Mouse (Mus musculus) ES-E14 (cell line): ENCODE measurements around the gene Hoxc13. TPM values are rescaled to one million over a fixed set of nuclear protein-coding genes. Genes with fewer than 3 reads are reported as not detected.

Experiments
- DNase-seq: peaks from one replicate; pipeline ENCODE4 v3.0.0-alpha.2; 2013; ENCODE audit warnings: low read depth, low spot score
- H3K27ac ChIP-seq: 2 replicates; pipeline ENCODE4 v1.5.1; 2012; ENCODE audit warnings: low read depth, mild to moderate bottlenecking, low read length, moderate library complexity, mixed read lengths; ENCODE audit not compliant: poor library complexity, insufficient read depth, severe bottlenecking
- H3K36me3 ChIP-seq: 2 replicates; pipeline ENCODE4 v1.6.1; 2012; ENCODE audit warnings: mild to moderate bottlenecking, low read length, moderate library complexity, mixed read lengths; ENCODE audit not compliant: control insufficient read depth, poor library complexity, insufficient read depth, severe bottlenecking
- H3K4me1 ChIP-seq, 2 experiments: fragments of 150-350 bp in 1 of 2; sonication (generic) in 1 of 2; 2 replicates each; pipeline ENCODE4 v1.6.1; 2012; ENCODE audit warnings: low read length in 2 of 2, mild to moderate bottlenecking in 1 of 2, mixed read lengths in 1 of 2; ENCODE audit not compliant: control insufficient read depth in 2 of 2, insufficient read depth in 2 of 2, poor library complexity in 1 of 2
- H3K4me3 ChIP-seq, 2 experiments: fragments of 150-350 bp in 1 of 2; sonication (generic) in 1 of 2; 2 replicates each; pipeline ENCODE4 v1.5.1; 2012; ENCODE audit warnings: low read length in 2 of 2, low read depth in 1 of 2, mild to moderate bottlenecking in 1 of 2, mixed read lengths in 1 of 2; ENCODE audit not compliant: insufficient read depth in 1 of 2, poor library complexity in 1 of 2, severe bottlenecking in 1 of 2
- H3K9ac ChIP-seq: 2 replicates; pipeline ENCODE4 v1.6.1; 2012; ENCODE audit warnings: low read depth, mild to moderate bottlenecking, low read length, mixed read lengths; ENCODE audit not compliant: poor library complexity, insufficient read depth, severe bottlenecking
- H3K9me3 ChIP-seq: fragments of 150-350 bp; sonication (generic); 2 replicates; pipeline ENCODE4 v1.6.1; 2012; ENCODE audit warnings: low read depth, mild to moderate bottlenecking, low read length; ENCODE audit not compliant: control insufficient read depth, insufficient read depth
- CHD2 ChIP-seq: IDR thresholded peaks from 2 replicates; pipeline ENCODE4 v1.6.1; 2014; ENCODE audit warnings: mild to moderate bottlenecking, low read depth, low read length, inconsistent platforms
- HCFC1 ChIP-seq: IDR thresholded peaks from 2 replicates; pipeline ENCODE4 v1.6.1; 2012; ENCODE audit warnings: low read length, inconsistent platforms, borderline replicate concordance; ENCODE audit not compliant: insufficient read depth
- MAFK ChIP-seq: IDR thresholded peaks from 2 replicates; pipeline ENCODE4 v1.6.1; 2014; ENCODE audit warnings: mild to moderate bottlenecking, low read depth, low read length, inconsistent platforms; ENCODE audit not compliant: insufficient read depth
- ZC3H11A ChIP-seq: IDR thresholded peaks from 2 replicates; pipeline ENCODE4 v1.6.1; 2012; ENCODE audit warnings: low read depth, mild to moderate bottlenecking, inconsistent platforms, low read length, borderline replicate concordance
- ZNF384 ChIP-seq: IDR thresholded peaks from 2 replicates; pipeline ENCODE4 v1.6.1; 2012; ENCODE audit warnings: low read depth, low read length, inconsistent platforms
- in situ Hi-C, 2 experiments: fragments of 600-800 bp; cut with MboI; formaldehyde crosslinking; loops; one replicate each; pipeline ENCODE4 v1.15.1; 2025; ENCODE audit warnings: low sequenced_read_pairs in 2 of 2, inconsistent platforms in 1 of 2; ENCODE audit not compliant: unreplicated experiment in 2 of 2
- total RNA-seq: library from RNA; depleted of rRNA; stranded (reverse); fragments of 300-350 nt; gene quantifications from 2 replicates; pipeline ENCODE4 v1.2.3, GENCODE M21; 2012

Hoxc13 gene
- total RNA-seq, 1 experiment, result 0.94 TPM

GRCm38 (mm10) chr15:102917972-102918572 lies 2.8 kb upstream of the Hoxc13 start:
- H3K4me1 ChIP-seq, result peaks cover 0 to under 1% of the 10 kb centered on the region in 2 experiments; a peak in 1 of 4 replicates
- no peaks in the 10 kb centered on the region for H3K36me3 ChIP-seq
- no peak for TF ChIP-seq MAFK
- H3K9me3 ChIP-seq, result no peaks in the 10 kb centered on the region
- DNase-seq, result no peak
- no peak overlapping the region for H3K27ac ChIP-seq
- no peak overlapping the region for H3K4me3 ChIP-seq
- no peak overlapping the region for H3K9ac ChIP-seq
- in situ Hi-C loops, result no loop called here

DNA sequence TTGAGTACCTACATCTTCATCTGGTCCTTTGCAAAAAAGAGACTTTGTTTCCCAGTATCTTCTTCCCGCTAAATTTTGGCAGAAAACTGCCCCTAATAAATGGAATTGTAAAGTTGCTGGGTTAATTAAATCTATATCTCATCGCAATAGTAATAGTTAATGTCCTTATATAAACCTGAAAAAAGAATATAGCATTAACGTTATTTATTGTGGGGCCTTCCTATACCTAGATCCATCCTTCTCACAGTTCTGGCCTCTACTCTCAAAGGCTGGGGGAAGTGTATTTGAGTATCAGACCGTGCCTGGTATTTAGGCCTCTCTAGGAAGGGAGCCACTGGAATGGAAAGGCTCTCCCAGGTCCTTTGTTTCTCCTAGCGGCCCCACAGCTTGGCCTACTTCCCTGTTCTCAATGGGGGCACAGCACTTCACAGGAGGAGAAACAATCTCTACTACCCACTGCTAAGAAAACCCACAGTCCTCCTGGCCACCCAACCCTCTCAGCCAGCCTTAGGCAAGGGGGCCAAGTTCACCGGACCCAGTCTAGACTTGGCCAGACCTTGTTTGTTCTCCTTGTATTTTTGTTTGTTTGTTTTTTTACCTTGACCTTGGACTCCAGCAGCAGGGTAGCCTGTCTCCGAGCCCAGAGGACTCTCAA lies 2.2 kb upstream of the Hoxc13 start:
- TF ChIP-seq HCFC1 (no peak), ZNF384 (no peak), ZC3H11A (no peak), MAFK (no peak), CHD2 (no peak)
- Histone ChIP-seq H3K9ac (no peak overlapping the region), H3K27ac (no peak overlapping the region), H3K36me3 (no peaks in the 10 kb centered on the region), H3K4me3 (no peak overlapping the region), H3K9me3 (no peaks in the 10 kb centered on the region), H3K4me1 (no peaks in the 10 kb centered on the region)
- in situ Hi-C loops, result no loop called here
- DNase-seq, result no peak

GRCm38 (mm10) chr15:102919336-102920180 lies 1.3 kb upstream of the Hoxc13 start:
- H3K4me1 ChIP-seq, result no peaks in the 10 kb centered on the region
- peak overlapping the region; percentile 54; the same call in 1 of the 2 replicates for H3K9ac ChIP-seq
- DNase-seq, result no peak
- H3K36me3 ChIP-seq, result no peaks in the 10 kb centered on the region
- TF ChIP-seq HCFC1 (no peak), CHD2 (no peak), MAFK (no peak), ZNF384 (no peak), ZC3H11A (no peak)
- in situ Hi-C loops, result loop anchor here in 1 of 2 experiments (10.0 kb wide), 1 partner anchor 65 kb away; no protein-coding TSS in a partner anchor
- no peaks in the 10 kb centered on the region for H3K9me3 ChIP-seq
- H3K4me3 ChIP-seq, result peak overlapping the region in 1 of 2 experiments; percentile 56; a peak in 3 of 4 replicates
- no peak overlapping the region for H3K27ac ChIP-seq

- DNase-seq, result peak; percentile 100
- H3K27ac ChIP-seq, result no peak overlapping the region
- no peak overlapping the region for H3K9ac ChIP-seq
- no peak for TF ChIP-seq CHD2
- 0 out of 2 replicates have a peak, but pooled peaks have one; percentile 17 for TF ChIP-seq HCFC1
- no peak for TF ChIP-seq MAFK
- TF ChIP-seq ZNF384, result no peak
- TF ChIP-seq ZC3H11A, result no peak
- no peaks in the 10 kb centered on the region for H3K36me3 ChIP-seq
- in situ Hi-C loops, result loop anchor here in 1 of 2 experiments (10.0 kb wide), 1 partner anchor 64 kb away; no protein-coding TSS in a partner anchor
- H3K4me3 ChIP-seq, result peak overlapping the region; percentile 56 to 69; a peak in 3 of 4 replicates
- no peaks in the 10 kb centered on the region for H3K9me3 ChIP-seq
- H3K4me1 ChIP-seq, result no peaks in the 10 kb centered on the region
These were observed 284 bp upstream of the Hoxc13 start for GRCm38 (mm10) chr15:102920619-102921018.
